Mouse (Mus musculus) brain, embryonic 14.5 days (tissue): ENCODE measurements at regions not wholly inside any gene's neighbourhood (a gene's known extent, or its start where the extent isn't known, plus 50 kb on each side); places are given as distances from the start of the nearest gene placed in this dataset.

Source experiments
- CTCF ChIP-seq: fragments of 200-500 bp; IDR thresholded peaks from 2 replicates; pipeline ENCODE4 v1.5.1; 2012; ENCODE audit warnings: inconsistent platforms, mild to moderate bottlenecking, moderate library complexity, borderline replicate concordance; ENCODE audit not compliant: insufficient read depth, insufficient read length; ENCODE audit errors: extremely low read depth
- POLR2A ChIP-seq: fragments of 200-500 bp; IDR thresholded peaks from 2 replicates; pipeline ENCODE4 v1.6.1; 2012; ENCODE audit warnings: mild to moderate bottlenecking, inconsistent platforms, borderline replicate concordance; ENCODE audit not compliant: poor library complexity, insufficient read depth, insufficient read length, severe bottlenecking; ENCODE audit errors: extremely low read depth

GRCm38 (mm10) chr19:28733781-28734180 lies 53.9 kb upstream of the Glis3 start:
- no peak for TF ChIP-seq CTCF
- no peak for TF ChIP-seq POLR2A
